Mouse (Mus musculus) heart, embryonic 15.5 days (tissue): ENCODE data around the gene Ascl3. TPM values are rescaled to one million over a fixed set of nuclear protein-coding genes. Genes with fewer than 3 reads are reported as not detected.

Experiments used
- ATAC-seq: fragments of 200-750 bp; cut with Nextera tagmentation; replicated peaks from 2 replicates; pipeline ENCODE4 v1.8.0; 2017; ENCODE audit warnings: low read depth, moderate TSS enrichment; ENCODE audit not compliant: insufficient number of reproducible peaks, insufficient read depth, low FRiP score
- H3K27ac ChIP-seq: fragments of 300-500 bp; sonication (generic); 2 replicates; pipeline ENCODE4 v1.5.1; 2015; ENCODE audit warnings: mild to moderate bottlenecking, inconsistent platforms
- H3K27me3 ChIP-seq: fragments of 300-500 bp; sonication (generic); 2 replicates; pipeline ENCODE4 v1.6.1; 2015; ENCODE audit warnings: inconsistent platforms
- H3K36me3 ChIP-seq: fragments of 300-500 bp; sonication (generic); 2 replicates; pipeline ENCODE4 v1.6.1; 2015; ENCODE audit warnings: mild to moderate bottlenecking, inconsistent platforms
- H3K4me1 ChIP-seq: fragments of 300-500 bp; sonication (generic); replicated peaks from 2 replicates; pipeline ENCODE4 v1.6.1; 2015; ENCODE audit warnings: inconsistent platforms
- H3K4me2 ChIP-seq: fragments of 300-500 bp; sonication (generic); 2 replicates; pipeline ENCODE4 v1.6.1; 2015; ENCODE audit warnings: inconsistent platforms, mild to moderate bottlenecking, moderate library complexity
- H3K4me3 ChIP-seq: fragments of 300-500 bp; sonication (generic); 2 replicates; pipeline ENCODE4 v1.5.1; 2015; ENCODE audit warnings: mild to moderate bottlenecking, inconsistent platforms
- H3K9ac ChIP-seq: fragments of 300-500 bp; sonication (generic); 2 replicates; pipeline ENCODE4 v1.6.1; 2015; ENCODE audit warnings: mild to moderate bottlenecking, inconsistent platforms
- H3K9me3 ChIP-seq: fragments of 300-500 bp; sonication (generic); replicated peaks from 2 replicates; pipeline ENCODE4 v1.6.1; 2016; ENCODE audit warnings: inconsistent platforms
- WGBS: fragments of 180-500 bp; shearing (Covaris S2); methylation state at CpG from one replicate; pipeline ENCODE4 v1.1.7; 2015; ENCODE audit warnings: mixed read lengths; 5-methylcytosine and 5-hydroxymethylcytosine counted together
- polyA plus RNA-seq: library from polyadenylated mRNA; unstranded; fragments of >200 nt; fragmentation: Nextera tagmentation; extraction: Ambion mirVana; gene quantifications from 2 replicates; pipeline ENCODE4 v1.2.1, GENCODE M21; 2015

Gene Ascl3
- 0.36 TPM in 1 of 2 replicates, not detected in the other for polyA plus RNA-seq

- H3K27ac ChIP-seq: no peak within 1 kb of the TSS
- 89% methylated on average over 5 of the region's 5 CpGs for WGBS
- ATAC-seq: no peak
- H3K27me3 ChIP-seq: no peaks in the 10 kb centered on the region
- no peak within 1 kb of the TSS for H3K4me3 ChIP-seq
- no peak within 1 kb of the TSS for H3K4me2 ChIP-seq
- H3K9ac ChIP-seq: no peak within 1 kb of the TSS
- H3K4me1 ChIP-seq: peaks cover 9% of the 10 kb centered on the region
- peaks cover 12% of the 10 kb centered on the region for H3K36me3 ChIP-seq
- H3K9me3 ChIP-seq: no peaks in the 10 kb centered on the region
Measured at GRCm38 (mm10) chr7:109731626-109732025, at the start of gene Ascl3. Gene Ascl3 (minus strand): TSS chr7:109731726.

- peak overlapping the region; percentile 47 for H3K9ac ChIP-seq
- H3K36me3 ChIP-seq: no peaks in the 10 kb centered on the region
- H3K4me1 ChIP-seq: peaks cover 21% of the 10 kb centered on the region
- H3K9me3 ChIP-seq: no peaks in the 10 kb centered on the region
- H3K4me2 ChIP-seq: peak overlapping the region; percentile 97
- under 1% methylated on average over 24 of the region's 24 CpGs for WGBS
- H3K4me3 ChIP-seq: peak overlapping the region; percentile 55
- H3K27ac ChIP-seq: no peak overlapping the region
- ATAC-seq: peak; percentile 58
- H3K27me3 ChIP-seq: peaks cover 57% of the 10 kb centered on the region
Measured at GRCm38 (mm10) chr7:109781087-109781469, 49.6 kb upstream of the Ascl3 start.

- Histone ChIP-seq H3K4me3 (no peak overlapping the region), H3K9ac (no peak overlapping the region), H3K4me1 (no peaks in the 10 kb centered on the region), H3K27me3 (no peaks in the 10 kb centered on the region), H3K9me3 (no peaks in the 10 kb centered on the region), H3K27ac (no peak overlapping the region), H3K36me3 (no peaks in the 10 kb centered on the region), H3K4me2 (no peak overlapping the region)
- no peak for ATAC-seq
Measured at GRCm38 (mm10) chr7:109772251-109772650, 40.7 kb upstream of the Ascl3 start.

- Histone ChIP-seq H3K36me3 (no peaks in the 10 kb centered on the region), H3K4me1 (no peaks in the 10 kb centered on the region), H3K9me3 (no peaks in the 10 kb centered on the region), H3K9ac (no peak overlapping the region), H3K4me2 (no peak overlapping the region), H3K27me3 (no peaks in the 10 kb centered on the region), H3K4me3 (no peak overlapping the region), H3K27ac (no peak overlapping the region)
- 38% methylated on average over 2 of the region's 2 CpGs for WGBS
- ATAC-seq: no peak
Measured at GRCm38 (mm10) chr7:109768699-109769383, 37.3 kb upstream of the Ascl3 start.

- Histone ChIP-seq H3K4me2 (no peak overlapping the region), H3K4me3 (no peak overlapping the region), H3K9me3 (no peaks in the 10 kb centered on the region), H3K27me3 (no peaks in the 10 kb centered on the region), H3K9ac (no peak overlapping the region), H3K4me1 (no peaks in the 10 kb centered on the region), H3K27ac (no peak overlapping the region), H3K36me3 (no peaks in the 10 kb centered on the region)
- ATAC-seq: no peak
- 75% methylated on average over 7 of the region's 7 CpGs for WGBS
Measured at GRCm38 (mm10) chr7:109767575-109768350, 36.2 kb upstream of the Ascl3 start.

- Histone ChIP-seq H3K9me3 (no peaks in the 10 kb centered on the region), H3K27me3 (no peaks in the 10 kb centered on the region), H3K4me3 (no peak overlapping the region), H3K27ac (no peak overlapping the region), H3K9ac (no peak overlapping the region), H3K4me2 (no peak overlapping the region), H3K36me3 (no peaks in the 10 kb centered on the region), H3K4me1 (no peaks in the 10 kb centered on the region)
- 70% methylated on average over 2 of the region's 2 CpGs for WGBS
- ATAC-seq: no peak
Measured at GRCm38 (mm10) chr7:109764009-109764408, 32.5 kb upstream of the Ascl3 start.

- H3K36me3 ChIP-seq: no peaks in the 10 kb centered on the region
- H3K9me3 ChIP-seq: no peaks in the 10 kb centered on the region
- H3K4me2 ChIP-seq: no peak overlapping the region
- no peak for ATAC-seq
- no peak overlapping the region for H3K9ac ChIP-seq
- H3K27ac ChIP-seq: no peak overlapping the region
- peaks cover 17% of the 10 kb centered on the region for H3K4me1 ChIP-seq
- H3K27me3 ChIP-seq: no peaks in the 10 kb centered on the region
- H3K4me3 ChIP-seq: no peak overlapping the region
- 85% methylated on average over 3 of the region's 3 CpGs for WGBS
Measured at GRCm38 (mm10) chr7:109756291-109756690, 24.8 kb upstream of the Ascl3 start.

- no peak overlapping the region for H3K4me3 ChIP-seq
Measured at GRCm38 (mm10) chr7:109754034-109754433, 22.5 kb upstream of the Ascl3 start.

GRCm38 (mm10) chr7:109752008-109752925 is 20.7 kb upstream of the Ascl3 start, which contains the start of gene Tmem9b:
Gene Tmem9b (minus strand): TSS chr7:109752875.
- H3K4me2 ChIP-seq: peak within 1 kb of the TSS; percentile 95
- H3K9me3 ChIP-seq: no peaks in the 10 kb centered on the region
- peak within 1 kb of the TSS; percentile 90 for H3K27ac ChIP-seq
- WGBS: under 1% methylated on average over 70 of the region's 74 CpGs
- peak within 1 kb of the TSS; percentile 95 for H3K9ac ChIP-seq
- no peaks in the 10 kb centered on the region for H3K27me3 ChIP-seq
- peaks cover 21% of the 10 kb centered on the region for H3K4me1 ChIP-seq
- H3K36me3 ChIP-seq: peaks cover 5% of the 10 kb centered on the region; the same call in 1 of the 2 replicates
- peak; percentile 85 for ATAC-seq
- peak within 1 kb of the TSS; percentile 94 for H3K4me3 ChIP-seq

More at GRCm38 (mm10) chr7:109754034-109754433, 22.5 kb upstream of the Ascl3 start:
- H3K27me3 ChIP-seq: no peaks in the 10 kb centered on the region
- no peak overlapping the region for H3K27ac ChIP-seq
- no peaks in the 10 kb centered on the region for H3K9me3 ChIP-seq
- H3K4me1 ChIP-seq: peaks cover 21% of the 10 kb centered on the region
- no peak overlapping the region for H3K4me2 ChIP-seq
- H3K36me3 ChIP-seq: peaks cover 5% of the 10 kb centered on the region; the same call in 1 of the 2 replicates
- 87% methylated on average over 8 of the region's 8 CpGs for WGBS
- H3K9ac ChIP-seq: no peak overlapping the region
- ATAC-seq: no peak

GRCm38 (mm10) chr7:109751427-109752007 is 20.0 kb upstream of the Ascl3 start:
- H3K36me3 ChIP-seq: peaks cover 7% of the 10 kb centered on the region; the same call in 1 of the 2 replicates
- WGBS: 2% methylated on average over 13 of the region's 13 CpGs
- H3K4me1 ChIP-seq: peaks cover 21% of the 10 kb centered on the region
- ATAC-seq: peak; percentile 38
- no peaks in the 10 kb centered on the region for H3K27me3 ChIP-seq
- peak overlapping the region; percentile 90 for H3K27ac ChIP-seq
- H3K9me3 ChIP-seq: no peaks in the 10 kb centered on the region
- peak overlapping the region; percentile 95 for H3K9ac ChIP-seq
- peak overlapping the region; percentile 94 for H3K4me3 ChIP-seq
- peak overlapping the region; percentile 95 for H3K4me2 ChIP-seq
